Mouse (Mus musculus) forebrain, embryonic 11.5 days (tissue): Measurements from ENCODE around the gene Anp32e. TPM values are rescaled to one million over a fixed set of nuclear protein-coding genes. Genes with fewer than 3 reads are reported as not detected.

ENCODE experiments used
- ATAC-seq: fragments of 200-750 bp; cut with Nextera tagmentation; replicated peaks from 2 replicates; pipeline ENCODE4 v1.8.0; 2017; ENCODE audit warnings: moderate TSS enrichment; ENCODE audit not compliant: low FRiP score
- DNase-seq: peaks from one replicate; pipeline ENCODE4 v3.0.0-alpha.2; 2017; ENCODE audit warnings: low spot score
- H3K27ac ChIP-seq: fragments of 300-500 bp; sonication (generic); 2 replicates; pipeline ENCODE4 v1.5.1; 2014; ENCODE audit warnings: low read depth, low read length
- H3K27me3 ChIP-seq: fragments of 300-500 bp; sonication (generic); 2 replicates; pipeline ENCODE4 v1.6.1; 2014; ENCODE audit warnings: mild to moderate bottlenecking, low read length, mixed read lengths; ENCODE audit not compliant: control insufficient read depth, insufficient read depth
- H3K36me3 ChIP-seq: fragments of 300-500 bp; sonication (generic); 2 replicates; pipeline ENCODE4 v1.6.1; 2014; ENCODE audit warnings: mild to moderate bottlenecking, low read length, moderate library complexity, mixed read lengths; ENCODE audit not compliant: control insufficient read depth, insufficient read depth
- H3K4me1 ChIP-seq: fragments of 300-500 bp; sonication (generic); replicated peaks from 2 replicates; pipeline ENCODE4 v1.6.1; 2014; ENCODE audit warnings: low read length, mixed read lengths; ENCODE audit not compliant: control insufficient read depth, insufficient read depth
- H3K4me2 ChIP-seq: fragments of 300-500 bp; sonication (generic); 2 replicates; pipeline ENCODE4 v1.6.1; 2014; ENCODE audit warnings: low read depth, mild to moderate bottlenecking, low read length, moderate library complexity, mixed read lengths; ENCODE audit not compliant: severe bottlenecking
- H3K4me3 ChIP-seq: fragments of 300-500 bp; sonication (generic); 2 replicates; pipeline ENCODE4 v1.5.1; 2014; ENCODE audit warnings: low read depth, low read length
- H3K9ac ChIP-seq: fragments of 300-500 bp; sonication (generic); 2 replicates; pipeline ENCODE4 v1.6.1; 2014; ENCODE audit warnings: low read length
- H3K9me3 ChIP-seq: fragments of 300-500 bp; sonication (generic); 2 replicates; pipeline ENCODE4 v1.6.1; 2016; ENCODE audit warnings: low read length, mixed read lengths; ENCODE audit not compliant: control insufficient read depth
- WGBS: fragments of 180-500 bp; shearing (Covaris S2); extraction: QIAGEN DNeasy Blood & Tissue Kit; methylation state at CpG from one replicate; pipeline ENCODE4 v1.1.7; 2014; 5-methylcytosine and 5-hydroxymethylcytosine counted together
- polyA plus RNA-seq: library from polyadenylated mRNA; unstranded; fragments of >200 nt; fragmentation: Nextera tagmentation; extraction: Ambion mirVana; gene quantifications from 2 replicates; pipeline ENCODE4 v1.2.1, GENCODE M21; 2014

Gene Anp32e
- polyA plus RNA-seq, result 157 and 167 TPM in 2 replicates

- peak within 1 kb of the TSS; percentile 91 for H3K27ac ChIP-seq
- peak within 1 kb of the TSS; percentile 99 for H3K9ac ChIP-seq
- H3K4me1 ChIP-seq, result no peaks in the 10 kb centered on the region; the same call in 1 of the 2 replicates
- H3K9me3 ChIP-seq, result no peaks in the 10 kb centered on the region
- H3K36me3 ChIP-seq, result peaks cover 1% of the 10 kb centered on the region; the same call in 1 of the 2 replicates
- peak within 1 kb of the TSS; percentile 55 for H3K4me2 ChIP-seq
- DNase-seq, result peak; percentile 98
- peak within 1 kb of the TSS; percentile 97 for H3K4me3 ChIP-seq
- ATAC-seq, result peak; percentile 100
- no peaks in the 10 kb centered on the region for H3K27me3 ChIP-seq
- 1% methylated on average over 49 of the region's 49 CpGs for WGBS
These were observed at the start of gene Anp32e for GRCm38 (mm10) chr3:95928658-95929503. Gene Anp32e (plus strand): TSS chr3:95929246.

- H3K4me3 ChIP-seq, result peak within 1 kb of the TSS; percentile 51
- WGBS, result under 1% methylated on average over 66 of the region's 66 CpGs
- no peaks in the 10 kb centered on the region; the same call in 1 of the 2 replicates for H3K27me3 ChIP-seq
- peak within 1 kb of the TSS; percentile 99 for H3K4me2 ChIP-seq
- DNase-seq, result peak; percentile 96
- H3K36me3 ChIP-seq, result no peaks in the 10 kb centered on the region
- peak; percentile 100 for ATAC-seq
- peak within 1 kb of the TSS; percentile 43 for H3K9ac ChIP-seq
- H3K27ac ChIP-seq, result no peak within 1 kb of the TSS
- no peaks in the 10 kb centered on the region for H3K9me3 ChIP-seq
- H3K4me1 ChIP-seq, result peaks cover 10% of the 10 kb centered on the region
These were observed 46.8 kb upstream of the Anp32e start, which contains the start of gene Ciart for GRCm38 (mm10) chr3:95881979-95882815. Gene Ciart (minus strand): TSS chr3:95882251.

DNA sequence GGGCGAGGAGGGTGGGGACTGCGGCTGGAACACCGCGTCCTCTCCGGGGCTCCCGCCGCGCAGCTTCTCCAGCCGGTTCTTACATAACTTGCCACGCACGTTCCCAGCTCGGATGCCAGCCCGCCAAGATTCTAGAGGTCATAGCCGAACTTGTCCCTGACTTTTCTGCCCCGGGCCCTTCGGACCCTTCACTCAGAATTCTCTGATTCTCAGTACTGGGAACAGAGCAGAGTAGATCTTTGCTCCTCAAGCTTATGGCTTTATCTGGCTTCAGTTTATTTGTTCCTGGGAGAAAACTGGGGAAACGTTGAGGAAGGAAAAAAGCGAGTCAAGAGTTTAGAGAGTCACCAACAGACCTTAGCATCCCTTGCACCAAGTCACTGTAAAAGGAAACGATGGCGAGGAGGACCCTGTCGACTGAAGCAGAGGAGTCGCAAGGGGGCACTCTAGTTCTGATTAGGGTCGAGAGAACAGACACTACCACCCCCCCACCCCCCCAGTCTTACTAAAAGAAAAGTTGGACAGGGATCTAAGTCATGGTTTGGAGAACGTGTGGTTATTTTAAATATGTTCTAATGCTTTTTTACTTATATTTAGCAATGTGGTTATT lies 46.1 kb upstream of the Anp32e start:
- Histone ChIP-seq H3K4me2 (peak overlapping the region; percentile 99), H3K9me3 (no peaks in the 10 kb centered on the region), H3K27me3 (no peaks in the 10 kb centered on the region; the same call in 1 of the 2 replicates), H3K9ac (peak overlapping the region; percentile 43), H3K4me1 (peaks cover 10% of the 10 kb centered on the region), H3K27ac (no peak overlapping the region), H3K36me3 (no peaks in the 10 kb centered on the region), H3K4me3 (peak overlapping the region; percentile 51)
- DNase-seq, result peak; percentile 67
- 3% methylated on average over 24 of the region's 24 CpGs for WGBS
- no peak for ATAC-seq

DNA sequence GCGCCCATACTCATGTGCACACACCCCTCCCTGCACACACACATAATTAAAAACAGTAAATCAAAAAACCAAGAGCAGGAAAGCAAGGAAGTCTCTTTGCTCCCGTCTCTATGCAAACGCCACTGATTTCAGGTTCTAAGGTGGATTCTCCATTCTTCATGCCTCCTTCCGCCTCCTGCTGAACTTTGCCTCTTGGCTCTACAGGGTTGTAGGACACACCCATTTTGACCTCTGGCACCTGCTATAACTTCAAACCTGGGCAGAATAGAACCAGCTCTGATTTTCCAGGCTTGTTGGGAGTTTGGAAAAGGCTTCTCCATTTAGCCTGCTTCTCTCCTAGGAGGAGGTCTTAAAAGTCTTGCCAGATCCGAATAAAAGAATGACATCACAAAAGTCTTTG lies 44.6 kb upstream of the Anp32e start:
- Histone ChIP-seq H3K27me3 (no peaks in the 10 kb centered on the region; the same call in 1 of the 2 replicates), H3K27ac (no peak overlapping the region), H3K4me1 (peaks cover 10% of the 10 kb centered on the region), H3K9me3 (no peaks in the 10 kb centered on the region), H3K4me3 (no peak overlapping the region), H3K36me3 (no peaks in the 10 kb centered on the region), H3K4me2 (no peak overlapping the region), H3K9ac (no peak overlapping the region)
- DNase-seq (no peak), ATAC-seq (no peak)
- WGBS, result 86% methylated on average over 5 of the region's 5 CpGs

- H3K36me3 ChIP-seq, result no peaks in the 10 kb centered on the region
- DNase-seq (no peak), ATAC-seq (no peak)
- no peak overlapping the region for H3K4me2 ChIP-seq
- no peak overlapping the region for H3K4me3 ChIP-seq
- peaks cover 4% of the 10 kb centered on the region; the same call in 1 of the 2 replicates for H3K4me1 ChIP-seq
- no peaks in the 10 kb centered on the region for H3K9me3 ChIP-seq
- no peak overlapping the region for H3K9ac ChIP-seq
- H3K27ac ChIP-seq, result no peak overlapping the region
- H3K27me3 ChIP-seq, result no peaks in the 10 kb centered on the region
- 88% methylated on average over 4 of the region's 4 CpGs for WGBS
These were observed 41.5 kb upstream of the Anp32e start for GRCm38 (mm10) chr3:95887596-95887995.

GRCm38 (mm10) chr3:95889664-95890063 lies 39.4 kb upstream of the Anp32e start:
- H3K27me3 ChIP-seq, result no peaks in the 10 kb centered on the region
- no peak overlapping the region for H3K27ac ChIP-seq
- WGBS, result 81% methylated on average over 3 of the region's 3 CpGs
- no peak for DNase-seq
- H3K9ac ChIP-seq, result no peak overlapping the region
- H3K4me2 ChIP-seq, result no peak overlapping the region
- no peak overlapping the region for H3K4me3 ChIP-seq
- no peaks in the 10 kb centered on the region for H3K36me3 ChIP-seq
- peaks cover 3% of the 10 kb centered on the region; the same call in 1 of the 2 replicates for H3K4me1 ChIP-seq
- H3K9me3 ChIP-seq, result no peaks in the 10 kb centered on the region
- no peak for ATAC-seq

DNA sequence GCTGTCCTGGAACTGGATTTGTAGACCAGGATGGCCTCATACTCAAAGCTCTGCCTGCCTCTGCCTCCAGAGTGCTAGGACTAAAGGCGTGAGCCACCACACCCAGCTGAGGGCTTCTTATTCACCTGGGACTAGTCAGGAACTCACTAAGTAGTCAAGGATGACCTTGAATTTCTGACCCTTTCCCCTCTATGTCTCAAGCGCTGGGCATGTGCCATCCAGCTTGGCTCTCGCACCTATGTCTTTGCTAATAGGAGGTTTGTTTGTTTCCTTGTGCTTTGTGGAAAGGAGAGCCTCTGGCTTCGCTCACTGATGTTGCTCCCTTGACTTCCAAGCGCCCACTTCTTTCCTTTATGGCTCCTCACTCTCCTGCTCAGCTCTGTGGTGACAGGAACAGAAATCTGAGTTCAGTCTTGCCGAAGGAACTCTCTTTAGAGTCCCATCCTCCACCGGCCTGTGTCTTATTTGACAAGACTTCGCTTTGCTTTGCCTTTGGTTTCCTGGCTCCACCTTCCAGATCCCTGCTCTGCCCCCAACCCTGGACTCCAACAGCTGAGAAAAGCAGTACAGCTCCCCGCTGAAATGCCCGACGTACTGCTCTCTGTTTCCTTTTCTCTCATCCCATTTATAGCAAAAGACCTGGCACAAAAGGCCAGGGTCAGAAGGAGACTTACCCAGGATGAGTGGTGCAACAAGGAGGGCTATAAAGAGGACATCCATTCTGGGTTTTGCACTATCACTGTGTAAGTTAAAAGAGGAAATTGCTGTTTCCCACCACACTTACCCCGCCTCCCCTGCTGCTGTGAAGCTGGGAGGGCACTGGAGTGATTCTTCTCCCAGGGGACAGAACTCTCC lies 37.6 kb upstream of the Anp32e start, which contains the start of gene BC028528:
Gene BC028528, minus strand, starts transcription at position 795 of the 855 bp plus-strand sequence.
- WGBS, result 26% methylated on average over 12 of the region's 12 CpGs

More for the DNA sequence above, 37.6 kb upstream of the Anp32e start, which contains the start of gene BC028528:
- Histone ChIP-seq H3K4me1 (peaks cover 7% of the 10 kb centered on the region; the same call in 1 of the 2 replicates), H3K27ac (peak within 1 kb of the TSS; percentile 46; the same call in 1 of the 2 replicates), H3K9me3 (no peaks in the 10 kb centered on the region), H3K9ac (peak within 1 kb of the TSS; percentile 32), H3K4me3 (no peak within 1 kb of the TSS), H3K27me3 (no peaks in the 10 kb centered on the region), H3K4me2 (peak within 1 kb of the TSS; percentile 18; the same call in 1 of the 2 replicates), H3K36me3 (no peaks in the 10 kb centered on the region)
- no peak for ATAC-seq
- DNase-seq, result no peak
